Mouse (Mus musculus): ENCODE data around the gene Dusp1. TPM values are rescaled to one million over a fixed set of nuclear protein-coding genes. Genes with fewer than 3 reads are reported as not detected.

Dusp1 gene
- polyA plus RNA-seq, 1 experiment from 2014 or later: 33.0 TPM

- 67% methylated on average over 7 of the region's 7 CpGs for WGBS
- H3K27ac ChIP-seq: no peak overlapping the region
- H3K4me3 ChIP-seq: no peak overlapping the region
- ATAC-seq (ENCODE audit: low FRiP score): no peak
- H3K9me3 ChIP-seq (replicated peaks): no peaks in the 10 kb centered on the region
- H3K27me3 ChIP-seq: peaks cover 4% of the 10 kb centered on the region; the same call in 1 of the 2 replicates
- H3K4me2 ChIP-seq (replicated peaks): no peak overlapping the region
- no peaks in the 10 kb centered on the region for H3K36me3 ChIP-seq
- H3K4me1 ChIP-seq: peaks cover 4% of the 10 kb centered on the region
- H3K9ac ChIP-seq: no peak overlapping the region
These were observed 49.8 kb downstream of the Dusp1 start for GRCm38 (mm10) chr17:26511816-26512774.

GRCm38 (mm10) chr17:26511256-26511655 is 50.7 kb downstream of the Dusp1 start:
- Histone ChIP-seq H3K27me3 (peaks cover 4% of the 10 kb centered on the region; the same call in 1 of the 2 replicates), H3K36me3 (0 out of 2 replicates have a peak, but pooled peaks cover 1% of the 10 kb centered on the region), H3K9me3 (replicated peaks) (no peaks in the 10 kb centered on the region), H3K4me3 (no peak overlapping the region), H3K9ac (no peak overlapping the region), H3K4me2 (replicated peaks) (no peak overlapping the region), H3K4me1 (peaks cover 12% of the 10 kb centered on the region), H3K27ac (no peak overlapping the region)
- WGBS: 46% methylated on average over 4 of the region's 4 CpGs
- ATAC-seq (ENCODE audit: low FRiP score): no peak

GRCm38 (mm10) chr17:26510146-26511045 is 51.5 kb downstream of the Dusp1 start:
- Histone ChIP-seq H3K9me3 (replicated peaks) (no peaks in the 10 kb centered on the region), H3K36me3 (peaks cover 5% of the 10 kb centered on the region; the same call in 1 of the 2 replicates), H3K4me2 (replicated peaks) (no peak overlapping the region)

GRCm38 (mm10) chr17:26508961-26509771 is 52.8 kb downstream of the Dusp1 start:
- no peak; the same call in 1 of the 2 replicates for ATAC-seq (ENCODE audit: low FRiP score)
- H3K9ac ChIP-seq: peak overlapping the region; percentile 71
- H3K27me3 ChIP-seq: peaks cover 4% of the 10 kb centered on the region; the same call in 1 of the 2 replicates
- peaks cover 5% of the 10 kb centered on the region; the same call in 1 of the 2 replicates for H3K36me3 ChIP-seq
- peak overlapping the region; percentile 79 for H3K4me3 ChIP-seq
- no peaks in the 10 kb centered on the region for H3K9me3 ChIP-seq (replicated peaks)
- H3K4me2 ChIP-seq (replicated peaks): peak overlapping the region; percentile 65
- peak overlapping the region; percentile 99 for H3K27ac ChIP-seq
- 28% methylated on average over 25 of the region's 25 CpGs for WGBS
- peaks cover 32% of the 10 kb centered on the region for H3K4me1 ChIP-seq

More at GRCm38 (mm10) chr17:26510146-26511045, 51.5 kb downstream of the Dusp1 start:
- WGBS: 81% methylated on average over 15 of the region's 15 CpGs
- ATAC-seq (ENCODE audit: low FRiP score): no peak
- Histone ChIP-seq H3K4me1 (peaks cover 19% of the 10 kb centered on the region), H3K27ac (no peak overlapping the region), H3K4me3 (no peak overlapping the region), H3K9ac (no peak overlapping the region), H3K27me3 (peaks cover 4% of the 10 kb centered on the region; the same call in 1 of the 2 replicates)

- Histone ChIP-seq H3K4me3 (peak overlapping the region; percentile 79), H3K36me3 (peaks cover 5% of the 10 kb centered on the region; the same call in 1 of the 2 replicates), H3K27me3 (peaks cover 4% of the 10 kb centered on the region; the same call in 1 of the 2 replicates), H3K4me2 (replicated peaks) (peak overlapping the region; percentile 65), H3K4me1 (peaks cover 39% of the 10 kb centered on the region), H3K27ac (peak overlapping the region; percentile 99), H3K9me3 (replicated peaks) (no peaks in the 10 kb centered on the region), H3K9ac (peak overlapping the region; percentile 71)
- ATAC-seq (ENCODE audit: low FRiP score): peak; percentile 91
- WGBS: under 1% methylated on average over 58 of the region's 58 CpGs
These were observed 53.5 kb downstream of the Dusp1 start for GRCm38 (mm10) chr17:26508345-26508960.

- Histone ChIP-seq H3K4me1 (peaks cover 43% of the 10 kb centered on the region), H3K9me3 (replicated peaks) (no peaks in the 10 kb centered on the region), H3K27me3 (peaks cover 4% of the 10 kb centered on the region; the same call in 1 of the 2 replicates), H3K4me3 (peak overlapping the region; percentile 79), H3K9ac (peak overlapping the region; percentile 71), H3K4me2 (replicated peaks) (peak overlapping the region; percentile 65), H3K36me3 (peaks cover 5% of the 10 kb centered on the region; the same call in 1 of the 2 replicates), H3K27ac (peak overlapping the region; percentile 99)
- peak; percentile 77 for ATAC-seq (ENCODE audit: low FRiP score)
- under 1% methylated on average over 46 of the region's 46 CpGs for WGBS
These were observed 54.0 kb downstream of the Dusp1 start for GRCm38 (mm10) chr17:26507966-26508344.

- Histone ChIP-seq H3K9me3 (replicated peaks) (no peaks in the 10 kb centered on the region), H3K4me3 (peak overlapping the region; percentile 79), H3K9ac (peak overlapping the region; percentile 71), H3K27me3 (peaks cover 4% of the 10 kb centered on the region; the same call in 1 of the 2 replicates), H3K36me3 (peaks cover 5% of the 10 kb centered on the region; the same call in 1 of the 2 replicates), H3K27ac (peak overlapping the region; percentile 99), H3K4me2 (replicated peaks) (peak overlapping the region; percentile 65), H3K4me1 (peaks cover 49% of the 10 kb centered on the region)
- ATAC-seq (ENCODE audit: low FRiP score): no peak
- 19% methylated on average over 24 of the region's 24 CpGs for WGBS
These were observed 54.7 kb downstream of the Dusp1 start for GRCm38 (mm10) chr17:26506997-26507871.

- no peak for ATAC-seq (ENCODE audit: low FRiP score)
- Histone ChIP-seq H3K27me3 (peaks cover 4% of the 10 kb centered on the region; the same call in 1 of the 2 replicates), H3K4me3 (peak overlapping the region; percentile 79), H3K36me3 (peaks cover 5% of the 10 kb centered on the region; the same call in 1 of the 2 replicates), H3K27ac (no peak overlapping the region), H3K9ac (peak overlapping the region; percentile 71), H3K9me3 (replicated peaks) (no peaks in the 10 kb centered on the region), H3K4me2 (replicated peaks) (peak overlapping the region; percentile 65), H3K4me1 (peaks cover 54% of the 10 kb centered on the region)
- 78% methylated on average over 14 of the region's 14 CpGs for WGBS
These were observed 55.8 kb downstream of the Dusp1 start for GRCm38 (mm10) chr17:26506031-26506641.

- H3K9ac ChIP-seq: no peak overlapping the region
- H3K9me3 ChIP-seq (replicated peaks): no peaks in the 10 kb centered on the region
- H3K27ac ChIP-seq: peak overlapping the region; percentile 58
- peaks cover 5% of the 10 kb centered on the region; the same call in 1 of the 2 replicates for H3K27me3 ChIP-seq
- H3K4me1 ChIP-seq: peaks cover 54% of the 10 kb centered on the region
- H3K4me3 ChIP-seq: no peak overlapping the region
- WGBS: 89% methylated on average over 3 of the region's 3 CpGs
- H3K4me2 ChIP-seq (replicated peaks): 0 out of 2 replicates have a peak overlapping the region, but pooled peaks have one; percentile 57
- no peak for ATAC-seq (ENCODE audit: low FRiP score)
- peaks cover 5% of the 10 kb centered on the region; the same call in 1 of the 2 replicates for H3K36me3 ChIP-seq
These were observed 56.7 kb downstream of the Dusp1 start for GRCm38 (mm10) chr17:26505181-26505581.
